Mouse (Mus musculus) testis, adult 2 months (tissue): ENCODE data around the gene Bik.

Source experiments
- CTCF ChIP-seq: fragments of 200-500 bp; IDR thresholded peaks from 2 replicates; pipeline ENCODE4 v1.5.1; 2012; ENCODE audit warnings: low read depth, mild to moderate bottlenecking, inconsistent platforms, low read length, moderate library complexity; ENCODE audit not compliant: control insufficient read depth, insufficient read depth, insufficient replicate concordance
- POLR2A ChIP-seq: fragments of 200-500 bp; IDR thresholded peaks from 2 replicates; pipeline ENCODE4 v1.6.1; 2012; ENCODE audit warnings: low read depth, mild to moderate bottlenecking, inconsistent platforms, low read length, moderate library complexity; ENCODE audit not compliant: control insufficient read depth

- no peak for TF ChIP-seq POLR2A
- no peak for TF ChIP-seq CTCF
Measured at GRCm38 (mm10) chr15:83570641-83571040, 44.0 kb downstream of the Bik start.
